Mouse (Mus musculus): Measurements from ENCODE around the gene E2f3. TPM values are rescaled to one million over a fixed set of nuclear protein-coding genes. Genes with fewer than 3 reads are reported as not detected.

The E2f3 gene
- 9.9 and 10.4 TPM in 2 replicates for polyA plus RNA-seq (2014; fragmentation: Nextera tagmentation; extraction: Ambion mirVana)

GRCm38 (mm10) chr13:29985855-29986755 is at the start of gene E2f3:
TSS of gene E2f3 (minus strand) at chr13:29986063.
- Histone ChIP-seq H3K4me2 (peak within 1 kb of the TSS; percentile 87), H3K9ac (ENCODE audit: low read depth, low read length) (peak within 1 kb of the TSS; percentile 100), H3K9me3 (replicated peaks; ENCODE audit: control insufficient read depth, low read length) (no peaks in the 10 kb centered on the region), H3K4me1 (ENCODE audit: control insufficient read depth, insufficient read depth, low read length) (peaks cover 14% of the 10 kb centered on the region), H3K27ac (ENCODE audit: low read depth, low read length) (peak within 1 kb of the TSS; percentile 97), H3K36me3 (ENCODE audit: control insufficient read depth, insufficient read depth, low read length) (no peaks in the 10 kb centered on the region), H3K4me3 (ENCODE audit: low read depth, low read length) (peak within 1 kb of the TSS; percentile 98), H3K27me3 (ENCODE audit: control insufficient read depth, insufficient read depth, low read length) (no peaks in the 10 kb centered on the region)
- WGBS (ENCODE audit: insufficient replicate concordance) = under 1% methylated on average over 45 of the region's 45 CpGs
- ATAC-seq (replicated peaks; ENCODE audit: insufficient number of reproducible peaks, low FRiP score, low TSS enrichment) = peak; percentile 97

- H3K4me3 ChIP-seq (ENCODE audit: low read depth, low read length) = no peak overlapping the region
- no peak overlapping the region for H3K27ac ChIP-seq (ENCODE audit: low read depth, low read length)
- H3K4me1 ChIP-seq (ENCODE audit: control insufficient read depth, insufficient read depth, low read length) = no peaks in the 10 kb centered on the region
- no peaks in the 10 kb centered on the region for H3K36me3 ChIP-seq (ENCODE audit: control insufficient read depth, insufficient read depth, low read length)
- no peaks in the 10 kb centered on the region for H3K27me3 ChIP-seq (ENCODE audit: control insufficient read depth, insufficient read depth, low read length)
- ATAC-seq (replicated peaks; ENCODE audit: insufficient number of reproducible peaks, low FRiP score, low TSS enrichment) = no peak
- no peak overlapping the region for H3K9ac ChIP-seq (ENCODE audit: low read depth, low read length)
- no peak overlapping the region for H3K4me2 ChIP-seq
- no peaks in the 10 kb centered on the region for H3K9me3 ChIP-seq (replicated peaks; ENCODE audit: control insufficient read depth, low read length)
- WGBS (ENCODE audit: insufficient replicate concordance) = 88% methylated on average over 5 of the region's 5 CpGs
These were observed 48.7 kb upstream of the E2f3 start for GRCm38 (mm10) chr13:30034540-30034939.

- WGBS (ENCODE audit: insufficient replicate concordance) = 72% methylated on average over 13 of the region's 13 CpGs
These were observed 45.9 kb upstream of the E2f3 start for GRCm38 (mm10) chr13:30031684-30032335.

GRCm38 (mm10) chr13:30027841-30028240 is 42.0 kb upstream of the E2f3 start:
- H3K9ac ChIP-seq (ENCODE audit: low read depth, low read length) = no peak overlapping the region
- ATAC-seq (replicated peaks; ENCODE audit: insufficient number of reproducible peaks, low FRiP score, low TSS enrichment) = no peak
- H3K9me3 ChIP-seq (replicated peaks; ENCODE audit: control insufficient read depth, low read length) = no peaks in the 10 kb centered on the region
- 79% methylated on average over 3 of the region's 3 CpGs for WGBS (ENCODE audit: insufficient replicate concordance)
- H3K27me3 ChIP-seq (ENCODE audit: control insufficient read depth, insufficient read depth, low read length) = no peaks in the 10 kb centered on the region
- no peak overlapping the region for H3K4me3 ChIP-seq (ENCODE audit: low read depth, low read length)
- no peak overlapping the region for H3K4me2 ChIP-seq
- no peaks in the 10 kb centered on the region for H3K4me1 ChIP-seq (ENCODE audit: control insufficient read depth, insufficient read depth, low read length)
- no peak overlapping the region for H3K27ac ChIP-seq (ENCODE audit: low read depth, low read length)
- H3K36me3 ChIP-seq (ENCODE audit: control insufficient read depth, insufficient read depth, low read length) = no peaks in the 10 kb centered on the region

More at GRCm38 (mm10) chr13:30031684-30032335, 45.9 kb upstream of the E2f3 start:
- no peaks in the 10 kb centered on the region for H3K9me3 ChIP-seq (replicated peaks; ENCODE audit: control insufficient read depth, low read length)
- H3K36me3 ChIP-seq (ENCODE audit: control insufficient read depth, insufficient read depth, low read length) = no peaks in the 10 kb centered on the region
- no peak overlapping the region for H3K27ac ChIP-seq (ENCODE audit: low read depth, low read length)
- no peaks in the 10 kb centered on the region for H3K27me3 ChIP-seq (ENCODE audit: control insufficient read depth, insufficient read depth, low read length)
- no peak overlapping the region for H3K4me3 ChIP-seq (ENCODE audit: low read depth, low read length)
- no peak overlapping the region for H3K9ac ChIP-seq (ENCODE audit: low read depth, low read length)
- ATAC-seq (replicated peaks; ENCODE audit: insufficient number of reproducible peaks, low FRiP score, low TSS enrichment) = no peak
- H3K4me2 ChIP-seq = no peak overlapping the region
- H3K4me1 ChIP-seq (ENCODE audit: control insufficient read depth, insufficient read depth, low read length) = no peaks in the 10 kb centered on the region

- Histone ChIP-seq H3K36me3 (ENCODE audit: control insufficient read depth, insufficient read depth, low read length) (no peaks in the 10 kb centered on the region), H3K27ac (ENCODE audit: low read depth, low read length) (no peak overlapping the region), H3K9ac (ENCODE audit: low read depth, low read length) (no peak overlapping the region), H3K4me1 (ENCODE audit: control insufficient read depth, insufficient read depth, low read length) (no peaks in the 10 kb centered on the region), H3K4me2 (no peak overlapping the region), H3K4me3 (ENCODE audit: low read depth, low read length) (no peak overlapping the region), H3K9me3 (replicated peaks; ENCODE audit: control insufficient read depth, low read length) (no peaks in the 10 kb centered on the region), H3K27me3 (ENCODE audit: control insufficient read depth, insufficient read depth, low read length) (no peaks in the 10 kb centered on the region)
- ATAC-seq (replicated peaks; ENCODE audit: insufficient number of reproducible peaks, low FRiP score, low TSS enrichment) = no peak
- WGBS (ENCODE audit: insufficient replicate concordance) = 69% methylated on average over 2 of the region's 2 CpGs
These were observed 36.6 kb upstream of the E2f3 start for GRCm38 (mm10) chr13:30022487-30022886.

GRCm38 (mm10) chr13:30018573-30018972 is 32.7 kb upstream of the E2f3 start:
- H3K36me3 ChIP-seq (ENCODE audit: control insufficient read depth, insufficient read depth, low read length) = no peaks in the 10 kb centered on the region
- no peak overlapping the region for H3K4me2 ChIP-seq
- 69% methylated on average over 2 of the region's 2 CpGs for WGBS (ENCODE audit: insufficient replicate concordance)
- H3K27ac ChIP-seq (ENCODE audit: low read depth, low read length) = no peak overlapping the region
- H3K27me3 ChIP-seq (ENCODE audit: control insufficient read depth, insufficient read depth, low read length) = no peaks in the 10 kb centered on the region
- no peak for ATAC-seq (replicated peaks; ENCODE audit: insufficient number of reproducible peaks, low FRiP score, low TSS enrichment)
- H3K4me1 ChIP-seq (ENCODE audit: control insufficient read depth, insufficient read depth, low read length) = no peaks in the 10 kb centered on the region
- H3K9ac ChIP-seq (ENCODE audit: low read depth, low read length) = no peak overlapping the region
- H3K9me3 ChIP-seq (replicated peaks; ENCODE audit: control insufficient read depth, low read length) = no peaks in the 10 kb centered on the region
- no peak overlapping the region for H3K4me3 ChIP-seq (ENCODE audit: low read depth, low read length)

- H3K4me2 ChIP-seq = no peak overlapping the region
- ATAC-seq (replicated peaks; ENCODE audit: insufficient number of reproducible peaks, low FRiP score, low TSS enrichment) = no peak
- WGBS (ENCODE audit: insufficient replicate concordance) = 86% methylated on average over 7 of the region's 7 CpGs
- H3K36me3 ChIP-seq (ENCODE audit: control insufficient read depth, insufficient read depth, low read length) = no peaks in the 10 kb centered on the region
- no peaks in the 10 kb centered on the region for H3K4me1 ChIP-seq (ENCODE audit: control insufficient read depth, insufficient read depth, low read length)
- H3K9ac ChIP-seq (ENCODE audit: low read depth, low read length) = no peak overlapping the region
- no peak overlapping the region for H3K4me3 ChIP-seq (ENCODE audit: low read depth, low read length)
- no peak overlapping the region for H3K27ac ChIP-seq (ENCODE audit: low read depth, low read length)
- no peaks in the 10 kb centered on the region for H3K9me3 ChIP-seq (replicated peaks; ENCODE audit: control insufficient read depth, low read length)
- no peaks in the 10 kb centered on the region for H3K27me3 ChIP-seq (ENCODE audit: control insufficient read depth, insufficient read depth, low read length)
These were observed 31.7 kb upstream of the E2f3 start for GRCm38 (mm10) chr13:30017611-30018010.

- Histone ChIP-seq H3K36me3 (ENCODE audit: control insufficient read depth, insufficient read depth, low read length) (no peaks in the 10 kb centered on the region), H3K27ac (ENCODE audit: low read depth, low read length) (no peak overlapping the region), H3K9ac (ENCODE audit: low read depth, low read length) (no peak overlapping the region), H3K4me2 (no peak overlapping the region), H3K27me3 (ENCODE audit: control insufficient read depth, insufficient read depth, low read length) (no peaks in the 10 kb centered on the region), H3K4me3 (ENCODE audit: low read depth, low read length) (no peak overlapping the region), H3K9me3 (replicated peaks; ENCODE audit: control insufficient read depth, low read length) (no peaks in the 10 kb centered on the region), H3K4me1 (ENCODE audit: control insufficient read depth, insufficient read depth, low read length) (no peaks in the 10 kb centered on the region)
- WGBS (ENCODE audit: insufficient replicate concordance) = 84% methylated on average over 8 of the region's 8 CpGs
- no peak for ATAC-seq (replicated peaks; ENCODE audit: insufficient number of reproducible peaks, low FRiP score, low TSS enrichment)
These were observed 28.7 kb upstream of the E2f3 start for GRCm38 (mm10) chr13:30014576-30014975.
